Mouse (Mus musculus) brain, embryonic 14.5 days (tissue): ENCODE data around the gene Lrrc4.

ENCODE experiments used
- CTCF ChIP-seq: fragments of 200-500 bp; IDR thresholded peaks from 2 replicates; pipeline ENCODE4 v1.5.1; 2012; ENCODE audit warnings: inconsistent platforms, mild to moderate bottlenecking, moderate library complexity, borderline replicate concordance; ENCODE audit not compliant: insufficient read depth, insufficient read length; ENCODE audit errors: extremely low read depth
- POLR2A ChIP-seq: fragments of 200-500 bp; IDR thresholded peaks from 2 replicates; pipeline ENCODE4 v1.6.1; 2012; ENCODE audit warnings: mild to moderate bottlenecking, inconsistent platforms, borderline replicate concordance; ENCODE audit not compliant: poor library complexity, insufficient read depth, insufficient read length, severe bottlenecking; ENCODE audit errors: extremely low read depth

DNA sequence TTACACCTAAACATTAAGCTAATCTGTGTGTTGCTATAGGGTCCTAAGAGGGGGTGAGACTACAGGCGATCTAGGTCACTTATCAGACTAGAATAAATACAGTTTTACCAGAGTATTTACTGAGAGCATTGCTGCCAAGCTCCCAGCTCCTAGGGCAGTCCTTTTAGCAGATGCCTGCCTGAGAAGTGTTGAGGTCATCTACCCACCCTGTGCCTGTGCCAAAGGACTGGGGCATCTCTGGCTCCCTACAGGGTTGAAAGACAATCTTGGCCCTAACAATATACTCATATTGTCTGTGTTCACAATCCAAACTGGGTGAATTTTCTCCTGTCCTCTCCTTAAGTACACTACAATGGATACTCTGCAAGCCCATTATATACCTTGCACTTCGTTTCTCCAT lies 16.7 kb downstream of the Lrrc4 start:
- TF ChIP-seq CTCF (no peak), POLR2A (no peak)
